Mouse (Mus musculus): ENCODE measurements around the gene Cstb. TPM values are rescaled to one million over a fixed set of nuclear protein-coding genes. Genes with fewer than 3 reads are reported as not detected.
A peak's percentile ranks its signal among the peaks of the same experiment; 100 is the strongest.
"Not testable (repeated sequence)": the region's sequence is repeated elsewhere in the genome, so short reads cannot be mapped to it uniquely, and the experiment has no call there.

Gene Cstb
- polyA plus RNA-seq, 1 experiment from 2014 or later = 222 TPM

- no peak overlapping the region for H3K4me2 ChIP-seq
- no peaks in the 10 kb centered on the region for H3K9me3 ChIP-seq
- H3K4me3 ChIP-seq = no peak overlapping the region
- no peak overlapping the region for H3K27ac ChIP-seq
- H3K27me3 ChIP-seq = no peaks in the 10 kb centered on the region
- no peak overlapping the region; the same call in 1 of the 2 replicates for H3K9ac ChIP-seq
- peaks cover 68% of the 10 kb centered on the region for H3K36me3 ChIP-seq
- ATAC-seq (ENCODE audit: insufficient number of reproducible peaks, insufficient read depth, low FRiP score, low TSS enrichment, low read depth) = no peak
- peaks cover 11% of the 10 kb centered on the region for H3K4me1 ChIP-seq
- 95% methylated on average over 2 of the region's 2 CpGs for WGBS
These were observed 24.3 kb upstream of the Cstb start for GRCm38 (mm10) chr10:78401127-78401526.

GRCm38 (mm10) chr10:78402301-78402922 lies 23.1 kb upstream of the Cstb start:
- WGBS = 92% methylated on average over 14 of the region's 14 CpGs
- H3K27ac ChIP-seq = no peak overlapping the region

GRCm38 (mm10) chr10:78406152-78406551 lies 19.3 kb upstream of the Cstb start:
- H3K27me3 ChIP-seq = no peaks in the 10 kb centered on the region
- no peak for ATAC-seq (ENCODE audit: insufficient number of reproducible peaks, insufficient read depth, low FRiP score, low TSS enrichment, low read depth)
- peaks cover under 1% of the 10 kb centered on the region; the same call in 1 of the 2 replicates for H3K4me1 ChIP-seq
- H3K4me3 ChIP-seq = no peak overlapping the region
- no peak overlapping the region for H3K9ac ChIP-seq
- no peaks in the 10 kb centered on the region for H3K9me3 ChIP-seq
- H3K27ac ChIP-seq = no peak overlapping the region
- H3K36me3 ChIP-seq = peaks cover 98% of the 10 kb centered on the region
- 90% methylated on average over 6 of the region's 6 CpGs for WGBS
- H3K4me2 ChIP-seq = no peak overlapping the region

More at GRCm38 (mm10) chr10:78402301-78402922, 23.1 kb upstream of the Cstb start:
- ATAC-seq (ENCODE audit: insufficient number of reproducible peaks, insufficient read depth, low FRiP score, low TSS enrichment, low read depth) = no peak
- H3K27me3 ChIP-seq = no peaks in the 10 kb centered on the region
- H3K4me2 ChIP-seq = no peak overlapping the region
- no peak overlapping the region for H3K4me3 ChIP-seq
- H3K4me1 ChIP-seq = peaks cover 7% of the 10 kb centered on the region; the same call in 1 of the 2 replicates
- H3K36me3 ChIP-seq = peaks cover 81% of the 10 kb centered on the region
- no peaks in the 10 kb centered on the region for H3K9me3 ChIP-seq
- H3K9ac ChIP-seq = no peak overlapping the region

GRCm38 (mm10) chr10:78407132-78407531 lies 18.3 kb upstream of the Cstb start:
- no peak overlapping the region for H3K4me3 ChIP-seq
- peaks cover 88% of the 10 kb centered on the region for H3K36me3 ChIP-seq
- 88% methylated on average over 4 of the region's 4 CpGs for WGBS
- H3K27me3 ChIP-seq = no peaks in the 10 kb centered on the region
- H3K9ac ChIP-seq = no peak overlapping the region
- no peaks in the 10 kb centered on the region for H3K9me3 ChIP-seq
- ATAC-seq (ENCODE audit: insufficient number of reproducible peaks, insufficient read depth, low FRiP score, low TSS enrichment, low read depth) = no peak
- H3K27ac ChIP-seq = no peak overlapping the region
- peaks cover 10% of the 10 kb centered on the region for H3K4me1 ChIP-seq
- H3K4me2 ChIP-seq = no peak overlapping the region

DNA sequence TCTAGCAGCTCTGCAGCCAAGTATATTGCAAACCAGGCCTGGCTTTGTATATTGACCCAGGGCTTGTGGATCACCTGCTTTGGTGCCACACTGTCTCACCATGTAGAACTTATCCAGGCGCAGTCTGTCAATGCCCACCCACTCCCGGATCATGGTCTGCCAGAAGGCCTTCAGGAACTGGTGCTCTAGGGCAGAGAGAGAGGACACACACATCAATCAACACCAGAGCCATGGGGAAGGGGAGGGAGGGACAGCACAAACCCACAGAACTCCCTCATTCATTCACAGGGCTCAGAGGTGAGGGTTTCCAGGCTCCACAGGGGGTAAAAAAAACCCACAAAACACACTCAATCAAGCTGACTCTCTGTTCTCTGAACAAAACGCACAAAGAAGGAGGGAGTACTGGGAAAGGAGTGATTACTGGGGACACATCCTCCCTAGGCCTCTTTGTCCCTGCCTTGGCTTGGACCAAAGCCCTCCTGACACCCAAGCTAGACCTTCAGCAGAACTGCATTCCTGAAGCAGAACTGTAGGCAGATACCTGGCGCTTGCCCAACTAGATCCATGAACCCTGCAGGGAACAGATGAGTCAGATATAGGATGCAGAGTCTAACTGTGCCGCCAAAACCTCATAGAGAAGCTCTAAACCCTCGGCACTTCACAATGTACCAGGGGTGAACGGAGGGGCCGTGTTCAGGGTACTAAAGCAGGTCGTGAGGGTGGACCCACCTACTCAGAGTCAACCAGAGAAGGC lies 16.3 kb upstream of the Cstb start:
- H3K27ac ChIP-seq = no peak overlapping the region
- no peak overlapping the region for H3K9ac ChIP-seq
- peaks cover 14% of the 10 kb centered on the region for H3K4me1 ChIP-seq
- no peaks in the 10 kb centered on the region for H3K9me3 ChIP-seq
- 92% methylated on average over 9 of the region's 9 CpGs for WGBS
- peaks cover 67% of the 10 kb centered on the region for H3K36me3 ChIP-seq
- no peak overlapping the region for H3K4me3 ChIP-seq
- no peak for ATAC-seq (ENCODE audit: insufficient number of reproducible peaks, insufficient read depth, low FRiP score, low TSS enrichment, low read depth)
- no peak overlapping the region for H3K4me2 ChIP-seq
- H3K27me3 ChIP-seq = no peaks in the 10 kb centered on the region

DNA sequence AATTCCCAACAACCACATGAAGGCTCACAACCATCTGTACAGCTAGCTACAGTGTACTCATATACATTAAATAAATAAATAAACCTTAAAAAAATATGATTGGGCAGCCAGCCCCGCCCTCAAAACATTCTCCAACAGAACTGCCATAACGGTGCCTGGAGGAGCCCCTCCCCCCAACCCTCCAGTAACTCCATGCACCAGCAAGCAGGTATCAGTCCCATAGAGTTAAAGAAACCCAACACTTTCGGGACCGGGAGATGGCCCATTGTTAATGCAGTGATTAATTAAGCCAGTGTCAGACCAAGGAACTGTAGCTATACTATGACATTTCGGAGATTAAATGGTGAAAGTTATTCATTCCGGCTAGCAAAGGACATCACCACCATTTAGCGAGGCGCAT lies 13.6 kb upstream of the Cstb start:
- H3K27ac ChIP-seq = peak overlapping the region; percentile 90
- 16% methylated on average over 8 of the region's 8 CpGs for WGBS

GRCm38 (mm10) chr10:78412319-78413151 lies 12.9 kb upstream of the Cstb start, which contains the start of gene Rrp1:
TSS of gene Rrp1 (minus strand) at chr10:78413043.
- ATAC-seq (ENCODE audit: insufficient number of reproducible peaks, insufficient read depth, low FRiP score, low TSS enrichment, low read depth) = peak; percentile 91
- Histone ChIP-seq H3K4me2 (peak within 1 kb of the TSS; percentile 70), H3K27me3 (no peaks in the 10 kb centered on the region), H3K4me1 (peaks cover 14% of the 10 kb centered on the region), H3K27ac (peak within 1 kb of the TSS; percentile 90), H3K36me3 (peaks cover 36% of the 10 kb centered on the region), H3K9me3 (no peaks in the 10 kb centered on the region), H3K4me3 (peak within 1 kb of the TSS; percentile 93), H3K9ac (peak within 1 kb of the TSS; percentile 90)
- WGBS = under 1% methylated on average over 67 of the region's 70 CpGs

More for the DNA sequence above, 13.6 kb upstream of the Cstb start:
- H3K4me1 ChIP-seq = peaks cover 14% of the 10 kb centered on the region
- no peaks in the 10 kb centered on the region for H3K27me3 ChIP-seq
- no peak for ATAC-seq (ENCODE audit: insufficient number of reproducible peaks, insufficient read depth, low FRiP score, low TSS enrichment, low read depth)
- H3K9ac ChIP-seq = peak overlapping the region; percentile 90
- peak overlapping the region; percentile 70 for H3K4me2 ChIP-seq
- H3K4me3 ChIP-seq = peak overlapping the region; percentile 93
- H3K36me3 ChIP-seq = peaks cover 43% of the 10 kb centered on the region
- no peaks in the 10 kb centered on the region for H3K9me3 ChIP-seq

DNA sequence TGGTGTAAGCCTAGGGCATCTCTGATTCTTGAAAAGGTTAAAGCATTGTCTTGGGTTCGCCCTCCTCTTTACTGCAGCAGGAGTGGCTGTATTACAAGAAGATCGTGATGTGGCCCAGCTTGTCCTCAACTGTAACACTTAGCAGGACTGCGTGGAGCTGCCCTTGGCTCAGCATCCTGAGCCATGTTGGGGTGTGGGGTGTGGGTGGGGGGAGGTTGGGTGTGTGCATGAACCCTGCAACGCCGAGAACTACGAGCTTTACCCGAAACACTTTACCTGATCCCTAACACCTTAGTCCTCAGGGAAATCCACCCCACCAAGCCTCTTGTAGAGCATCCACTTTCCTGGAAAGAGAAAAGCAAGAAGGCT lies 12.3 kb upstream of the Cstb start:
- peak overlapping the region; percentile 90 for H3K9ac ChIP-seq
- peaks cover 30% of the 10 kb centered on the region for H3K36me3 ChIP-seq
- H3K27ac ChIP-seq = peak overlapping the region; percentile 90; the same call in 1 of the 2 replicates
- H3K4me1 ChIP-seq = peaks cover 14% of the 10 kb centered on the region
- 46% methylated on average over 7 of the region's 7 CpGs for WGBS
- no peak for ATAC-seq (ENCODE audit: insufficient number of reproducible peaks, insufficient read depth, low FRiP score, low TSS enrichment, low read depth)
- no peaks in the 10 kb centered on the region for H3K27me3 ChIP-seq
- peak overlapping the region; percentile 70 for H3K4me2 ChIP-seq
- H3K4me3 ChIP-seq = peak overlapping the region; percentile 93
- H3K9me3 ChIP-seq = no peaks in the 10 kb centered on the region

DNA sequence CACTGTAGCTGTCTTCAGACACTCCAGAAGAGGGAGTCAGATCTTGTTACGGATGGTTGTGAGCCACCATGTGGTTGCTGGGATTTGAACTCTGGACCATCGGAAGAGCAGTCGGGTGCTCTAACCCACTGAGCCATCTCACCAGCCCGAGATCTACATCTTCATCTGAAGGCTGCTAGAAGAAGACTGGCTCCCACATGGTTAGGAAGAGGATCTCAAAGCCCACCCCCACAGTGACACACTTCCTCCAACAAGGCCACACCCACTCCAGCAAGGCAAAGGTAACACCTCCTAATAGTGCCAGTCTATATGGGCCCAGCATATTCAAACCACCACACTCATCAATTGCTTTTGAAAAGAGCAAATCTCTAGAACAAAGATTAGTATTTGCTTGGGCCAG lies 10.5 kb upstream of the Cstb start:
- ATAC-seq (ENCODE audit: insufficient number of reproducible peaks, insufficient read depth, low FRiP score, low TSS enrichment, low read depth) = not testable (repeated sequence)
- 72% methylated on average over 3 of the region's 4 CpGs for WGBS
- peaks cover 14% of the 10 kb centered on the region for H3K4me1 ChIP-seq

GRCm38 (mm10) chr10:78417888-78418287 lies 7.6 kb upstream of the Cstb start:
- 42% methylated on average over 5 of the region's 5 CpGs for WGBS
- no peak for ATAC-seq (ENCODE audit: insufficient number of reproducible peaks, insufficient read depth, low FRiP score, low TSS enrichment, low read depth)

More for the DNA sequence above, 10.5 kb upstream of the Cstb start:
- not testable (repeated sequence) for H3K4me2 ChIP-seq, H3K27ac ChIP-seq, H3K9ac ChIP-seq, H3K27me3 ChIP-seq, H3K9me3 ChIP-seq, H3K4me3 ChIP-seq
- H3K36me3 ChIP-seq = peaks cover 12% of the 10 kb centered on the region

GRCm38 (mm10) chr10:78418791-78419190 lies 6.7 kb upstream of the Cstb start:
- Histone ChIP-seq H3K4me1 (no peaks in the 10 kb centered on the region), H3K4me3 (no peak overlapping the region), H3K9me3 (no peaks in the 10 kb centered on the region), H3K27ac (no peak overlapping the region), H3K36me3 (no peaks in the 10 kb centered on the region), H3K9ac (no peak overlapping the region), H3K4me2 (no peak overlapping the region), H3K27me3 (no peaks in the 10 kb centered on the region)
- no peak for ATAC-seq (ENCODE audit: insufficient number of reproducible peaks, insufficient read depth, low FRiP score, low TSS enrichment, low read depth)
- WGBS = 80% methylated on average over 2 of the region's 2 CpGs

More at GRCm38 (mm10) chr10:78417888-78418287, 7.6 kb upstream of the Cstb start:
- Histone ChIP-seq H3K27me3 (no peaks in the 10 kb centered on the region), H3K9ac (no peak overlapping the region), H3K4me1 (peaks cover 4% of the 10 kb centered on the region; the same call in 1 of the 2 replicates), H3K36me3 (no peaks in the 10 kb centered on the region), H3K27ac (0 out of 2 replicates have a peak overlapping the region, but pooled peaks have one; percentile 16), H3K4me2 (no peak overlapping the region), H3K9me3 (no peaks in the 10 kb centered on the region), H3K4me3 (no peak overlapping the region)
